Mouse (Mus musculus): ENCODE data around the gene Olfr527. TPM values are rescaled to one million over a fixed set of nuclear protein-coding genes. Genes with fewer than 3 reads are reported as not detected.

Gene Olfr527
- under 1 TPM in 2 of 3 experiments, not detected in 1; 0.23 to 0.35 TPM for polyA plus RNA-seq (2017; shearing (Covaris generic))

- ATAC-seq, result no peak
These were observed at the start of gene Olfr527 for GRCm38 (mm10) chr7:140333717-140334116. Olfr527 (plus strand) TSS chr7:140334017.

DNA sequence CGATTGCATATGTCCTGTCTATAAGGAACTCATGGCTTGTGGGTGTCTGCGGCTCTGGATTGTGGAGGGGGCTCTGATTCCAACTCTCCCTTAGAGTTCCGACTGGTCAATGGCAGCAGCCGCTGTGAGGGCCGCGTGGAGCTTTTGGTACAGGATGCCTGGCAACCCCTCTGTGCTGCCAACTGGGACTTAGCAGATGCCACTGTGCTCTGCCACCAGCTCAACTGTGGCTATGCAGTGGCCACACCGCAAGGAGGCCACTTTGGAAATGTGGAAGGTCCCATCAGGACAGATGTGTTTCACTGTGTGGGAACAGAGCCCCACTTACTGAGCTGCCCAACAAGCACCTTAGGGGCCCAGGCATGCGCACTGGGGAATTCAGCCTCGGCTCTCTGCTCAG, 38.1 kb upstream of the Olfr527 start:
- no peak for ATAC-seq

- no peak for ATAC-seq
These were observed 36.9 kb upstream of the Olfr527 start for GRCm38 (mm10) chr7:140296876-140297275.

GRCm38 (mm10) chr7:140299416-140299815, 34.4 kb upstream of the Olfr527 start:
- no peak for ATAC-seq

GRCm38 (mm10) chr7:140319861-140320385, 13.9 kb upstream of the Olfr527 start:
- no peak for ATAC-seq

DNA sequence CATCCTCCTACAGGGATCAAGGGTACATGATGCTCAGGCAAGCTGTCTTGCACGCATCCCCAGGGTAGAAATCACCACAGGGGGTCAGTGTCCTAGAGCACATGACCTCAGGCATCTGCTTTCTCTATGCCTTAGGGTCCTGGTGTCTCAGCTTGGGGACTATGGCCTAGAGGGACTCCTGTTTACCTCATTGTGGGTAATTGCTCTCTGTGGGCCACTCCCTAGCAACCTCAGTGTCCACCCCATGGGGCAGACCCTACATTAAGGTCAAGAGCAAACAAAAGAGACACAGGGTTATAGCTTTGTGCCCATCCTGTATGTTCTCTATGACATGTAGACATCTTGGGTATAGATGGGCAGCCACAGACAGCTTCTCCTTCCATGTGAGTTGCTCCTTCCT, 13.3 kb upstream of the Olfr527 start, which contains the start of gene Olfr525:
Olfr525 (plus strand) TSS at position 301 of the 400 bp plus-strand sequence.
- no peak for ATAC-seq

DNA sequence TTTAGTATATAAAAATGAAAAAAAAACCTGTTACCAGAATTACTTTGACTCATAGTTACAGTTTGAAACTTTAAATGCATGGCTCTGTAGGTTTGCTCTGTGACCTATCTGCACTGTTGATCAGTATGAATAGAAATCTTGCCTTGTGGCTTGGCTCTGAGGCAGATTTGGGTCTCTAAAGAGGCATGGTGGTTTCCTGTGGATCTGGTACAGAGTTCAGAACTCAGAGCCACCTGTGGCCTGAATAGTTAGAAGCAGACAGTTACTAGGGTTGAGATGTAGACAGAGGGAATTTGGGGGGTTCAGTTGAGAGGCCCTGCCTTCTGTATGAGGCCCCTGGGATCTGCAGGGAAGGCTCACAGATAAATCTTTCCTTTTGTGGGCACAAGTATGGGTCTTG, 12.7 kb upstream of the Olfr527 start:
- ATAC-seq, result peak; percentile 85

GRCm38 (mm10) chr7:140329766-140330304, 4.0 kb upstream of the Olfr527 start:
- ATAC-seq, result no peak

DNA sequence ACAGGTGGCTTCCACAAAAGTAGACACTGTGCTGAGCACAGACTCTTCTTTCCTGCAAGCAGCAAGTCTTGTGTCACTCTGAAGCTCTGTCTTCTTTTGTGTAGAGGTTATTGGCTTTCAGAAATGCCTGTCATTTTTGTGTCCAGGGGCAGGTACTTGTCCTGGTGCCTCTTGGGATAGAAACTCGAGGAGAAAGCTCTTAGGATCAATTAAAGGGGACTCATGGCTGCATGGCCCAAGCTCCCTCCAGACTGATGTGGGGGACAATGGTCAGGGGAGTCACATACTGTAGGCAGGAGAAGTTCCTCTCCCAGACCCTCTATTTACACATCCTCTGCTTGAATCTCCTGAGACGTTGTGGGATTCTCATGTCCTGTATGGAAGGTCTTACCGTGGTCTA, 27.8 kb downstream of the Olfr527 start, which contains the start of gene Olfr60:
Olfr60 (minus strand) TSS at position 101 of the 400 bp plus-strand sequence.
- no peak for ATAC-seq

GRCm38 (mm10) chr7:140374300-140374699, 40.5 kb downstream of the Olfr527 start:
- peak; percentile 80 for ATAC-seq

GRCm38 (mm10) chr7:140376231-140376630, 42.4 kb downstream of the Olfr527 start, which contains the start of gene Olfr530:
Olfr530 (minus strand) TSS chr7:140376331.
- no peak for ATAC-seq

GRCm38 (mm10) chr7:140376911-140377310, 43.1 kb downstream of the Olfr527 start:
- peak; percentile 67 for ATAC-seq

Other genes with a start within 250 kb of the Olfr527 start
- not detected for gene Prap1, start 240.6 kb upstream of the Olfr527 start, polyA plus RNA-seq (2017; shearing (Covaris generic))
- 10 to 100 TPM; 11.6 to 13.9 (median 12.7) TPM for gene Fuom, start 231.6 kb upstream of the Olfr527 start, polyA plus RNA-seq (2017; shearing (Covaris generic))
- 1 to 10 TPM; 1.9 to 5.3 (median 3.8) TPM for gene Paox, start 218.2 kb upstream of the Olfr527 start, polyA plus RNA-seq (2017; shearing (Covaris generic))
- 10 to 100 TPM; 73.3 to 94.2 (median 81.1) TPM for gene Echs1, start 217.5 kb upstream of the Olfr527 start, polyA plus RNA-seq (2017; shearing (Covaris generic))
- gene Mtg1, start 196.5 kb upstream of the Olfr527 start, polyA plus RNA-seq (2017; shearing (Covaris generic)), result 10 to 100 TPM; 16.4 to 28.8 (median 22.9) TPM
- gene Sprn, start 179.1 kb upstream of the Olfr527 start, polyA plus RNA-seq (2017; shearing (Covaris generic)), result not detected
- under 1 TPM in 1 of 3 experiments, not detected in 2; 0.07 TPM for gene Olfr522, start 169.3 kb upstream of the Olfr527 start, polyA plus RNA-seq (2017; shearing (Covaris generic))
- not detected for gene Olfr523, start 160.8 kb upstream of the Olfr527 start, polyA plus RNA-seq (2017; shearing (Covaris generic))
- under 1 TPM in 1 of 3 experiments, not detected in 2; 0.13 TPM for gene Olfr524, start 128.1 kb upstream of the Olfr527 start, polyA plus RNA-seq (2017; shearing (Covaris generic))
- gene Cd163l1, start 115.8 kb upstream of the Olfr527 start, polyA plus RNA-seq (2017; shearing (Covaris generic)), result under 1 TPM in 2 of 3 experiments, not detected in 1; 0.27 to 0.55 TPM
- 1 to 10 TPM in 1 of 3 experiments, not detected in 2; 2.9 TPM for gene 5830411N06Rik, start 86.7 kb upstream of the Olfr527 start, polyA plus RNA-seq (2017; shearing (Covaris generic))
- under 1 TPM; 0.25 to 0.54 (median 0.34) TPM for gene Olfr525, start 13.2 kb upstream of the Olfr527 start, polyA plus RNA-seq (2017; shearing (Covaris generic))
- gene Olfr60, start 27.7 kb downstream of the Olfr527 start, polyA plus RNA-seq (2017; shearing (Covaris generic)), result 1 to 10 TPM in 2 of 3 experiments, under 1 TPM in 1; 0.42 to 1.2 (median 1.0) TPM
- under 1 TPM in 1 of 3 experiments, not detected in 2; 0.20 TPM for gene Olfr530, start 42.3 kb downstream of the Olfr527 start, polyA plus RNA-seq (2017; shearing (Covaris generic))
- not detected for gene Olfr531, start 68.9 kb downstream of the Olfr527 start, polyA plus RNA-seq (2017; shearing (Covaris generic))
- not detected for gene Olfr532, start 87.6 kb downstream of the Olfr527 start, polyA plus RNA-seq (2017; shearing (Covaris generic))
- gene Olfr533, start 129.4 kb downstream of the Olfr527 start, polyA plus RNA-seq (2017; shearing (Covaris generic)), result under 1 TPM in 1 of 3 experiments, not detected in 2; 0.19 TPM
- gene Olfr535, start 150.2 kb downstream of the Olfr527 start, polyA plus RNA-seq (2017; shearing (Covaris generic)), result not detected
- gene Olfr536, start 173.4 kb downstream of the Olfr527 start, polyA plus RNA-seq (2017; shearing (Covaris generic)), result not detected
- gene Olfr538, start 233.9 kb downstream of the Olfr527 start, polyA plus RNA-seq (2017; shearing (Covaris generic)), result not detected